Mouse (Mus musculus) lung, adult 2 months (tissue): ENCODE results near the gene Gpa33.

ENCODE experiments used
- CTCF ChIP-seq: fragments of 200-500 bp; IDR thresholded peaks from 2 replicates; pipeline ENCODE4 v1.5.1; 2011; ENCODE audit warnings: mild to moderate bottlenecking, low read length, control low read depth; ENCODE audit not compliant: insufficient read depth
- POLR2A ChIP-seq: fragments of 200-500 bp; IDR thresholded peaks from 2 replicates; pipeline ENCODE4 v1.6.1; 2011; ENCODE audit warnings: low read depth, mild to moderate bottlenecking, control low read depth, low read length, borderline replicate concordance; ENCODE audit errors: extremely low read depth

DNA sequence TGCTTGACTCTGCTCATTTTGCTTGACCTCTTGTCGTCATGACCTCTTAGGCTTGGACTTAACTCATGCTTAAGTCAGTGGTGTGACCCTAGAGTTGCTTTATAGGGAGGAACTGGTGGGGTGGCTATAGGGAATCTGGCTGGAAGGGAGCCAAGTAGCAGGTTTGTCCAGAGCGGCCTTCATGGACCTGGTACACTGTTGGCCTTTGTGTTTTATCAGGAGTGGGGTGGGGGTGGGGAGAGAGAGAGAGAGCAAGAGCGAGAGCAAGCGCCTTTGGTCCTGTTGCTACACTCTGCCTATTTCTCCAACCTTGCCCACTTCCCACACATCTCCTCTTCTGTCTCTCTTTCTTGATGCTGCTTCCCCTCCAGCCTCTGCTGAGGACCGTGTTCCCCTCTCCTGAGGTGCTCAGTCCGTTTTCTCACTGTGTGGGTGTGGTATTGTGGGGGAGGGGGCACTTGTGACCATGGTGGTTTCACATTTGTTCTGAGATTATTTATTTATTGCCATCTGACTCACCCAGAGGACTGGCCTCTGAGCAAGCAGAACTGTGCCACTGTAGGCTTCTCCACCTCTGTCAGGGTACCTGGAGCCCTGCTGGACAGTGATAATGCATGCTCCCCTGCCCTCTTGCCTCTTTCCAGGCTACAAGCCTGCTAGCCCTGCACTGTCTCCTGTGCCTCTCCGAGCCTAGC is 7.4 kb downstream of the Gpa33 start:
- TF ChIP-seq POLR2A, result no peak
- TF ChIP-seq CTCF, result no peak
